Mouse (Mus musculus) bone marrow macrophage, adult 2 months (primary cell): ENCODE measurements around the gene 9330159F19Rik.

Experiments
- CTCF ChIP-seq: IDR thresholded peaks from 2 replicates; pipeline ENCODE4 v1.5.1; 2012; ENCODE audit warnings: low read depth, mild to moderate bottlenecking, low read length, moderate library complexity
- POLR2A ChIP-seq: IDR thresholded peaks from 2 replicates; pipeline ENCODE4 v1.6.1; 2012; ENCODE audit warnings: mild to moderate bottlenecking, low read depth, low read length, borderline replicate concordance

DNA sequence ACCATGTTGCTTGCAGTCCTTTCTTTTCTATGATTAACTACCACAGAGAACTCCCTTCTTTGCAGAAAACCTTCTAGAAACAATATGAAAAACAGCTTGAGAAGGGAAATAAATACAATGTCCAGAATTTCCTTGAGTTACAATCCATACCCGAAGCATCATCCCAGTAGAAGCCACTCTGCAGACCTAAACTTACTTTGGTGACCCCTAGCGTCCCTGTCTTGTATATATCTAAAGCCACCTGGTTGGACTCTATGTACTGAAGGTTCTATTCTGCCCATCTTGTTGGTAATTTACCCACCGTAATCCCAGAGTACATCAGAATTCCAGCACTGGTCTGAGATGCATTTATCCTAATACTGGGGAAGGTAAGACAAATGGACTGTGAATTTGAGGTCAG is 11.6 kb upstream of the 9330159F19Rik start:
- TF ChIP-seq POLR2A (no peak), CTCF (no peak)
